In genomic region chr10:100742065-100742464, GRCm38 (mm10) we compare ENCODE assay signal across 8 mouse cellular contexts.
DNase-seq lines count a peak whose midpoint lies in the region; ATAC-seq and TF ChIP-seq lines count a peak whose summit lies in the region.

No protein-coding gene starts in this region.

- no peaks in the 10 kb centered on the region for H3K36me3 ChIP-seq in heart, postnatal 0 days (replicated peaks; ENCODE audit: control insufficient read depth, insufficient read depth, low read length)

- DNase-seq in CD8-positive naive resting alpha-beta T cell, adult 2 months (ENCODE audit: low read depth in 2 of 2, low spot score in 2 of 2): peak; percentile 63 to 65
- DNase-seq in adrenal gland, adult 2 months: peak; percentile 26
- peak; percentile 62 for DNase-seq in embryo, embryonic 9.5 days (ENCODE audit: extremely low spot score)
- DNase-seq in heart, postnatal 0 days (ENCODE audit: low spot score): peak; percentile 47
- DNase-seq in layer of hippocampus, adult 9-11 months: peak; percentile 30
- peak; percentile 7 for DNase-seq in lung, postnatal 25 days (ENCODE audit: low spot score)
- peak; percentile 76 to 77 for DNase-seq in right cerebral cortex, adult 2 months (ENCODE audit: low spot score in 2 of 2)
- peak; percentile 3 to 36 for DNase-seq in urinary bladder, postnatal 36 days (ENCODE audit: low spot score in 2 of 2)

- no peak overlapping the region for H3K4me3 ChIP-seq in heart, postnatal 0 days (ENCODE audit: low read depth, low read length)

- no peaks in the 10 kb centered on the region for H3K27me3 ChIP-seq in heart, postnatal 0 days (ENCODE audit: control insufficient read depth, insufficient read depth, low read length)

- H3K27ac ChIP-seq in heart, postnatal 0 days (ENCODE audit: low read depth): no peak overlapping the region

- ATAC-seq in heart, postnatal 0 days (ENCODE audit: insufficient read depth, low read depth): no peak

- H3K4me2 ChIP-seq in heart, postnatal 0 days (ENCODE audit: low read depth, low read length): peak overlapping the region; percentile 34; the same call in 1 of the 2 replicates

- no peak overlapping the region for H3K9ac ChIP-seq in heart, postnatal 0 days (replicated peaks; ENCODE audit: low read depth, low read length)

- H3K4me1 ChIP-seq in heart, postnatal 0 days (ENCODE audit: control insufficient read depth, insufficient read depth): no peaks in the 10 kb centered on the region

- H3K9me3 ChIP-seq in heart, postnatal 0 days (replicated peaks; ENCODE audit: control insufficient read depth, low read length): no peaks in the 10 kb centered on the region

- WGBS in heart, postnatal 0 days: 5% methylated on average over 7 of the region's 7 CpGs

- TF ChIP-seq CTCF in heart, postnatal 0 days (IDR thresholded peaks at IDR 0.05; ENCODE audit: low read depth): peak; percentile 73

- TF ChIP-seq EP300 in heart, postnatal 0 days (IDR thresholded peaks at IDR 0.05; ENCODE audit: low read depth): no peak

Comparison
In these comparisons a context has a peak if more than half of its experiments do, and no peak if none do; other contexts are left out.
1. DNase-seq: peak in every context shown above with its lines; median percentile 76 in right cerebral cortex, adult 2 months; 64 in CD8-positive naive resting alpha-beta T cell, adult 2 months; 62 in embryo, embryonic 9.5 days; 47 in heart, postnatal 0 days; 30 in layer of hippocampus, adult 9-11 months; 26 in adrenal gland, adult 2 months; 20 in urinary bladder, postnatal 36 days; 7 in lung, postnatal 25 days.